Mouse (Mus musculus): ENCODE data around the gene Mplkip. TPM values are rescaled to one million over a fixed set of nuclear protein-coding genes. Genes with fewer than 3 reads are reported as not detected.

The Mplkip gene
- polyA plus RNA-seq, 1 experiment from 2014 or later: 28.8 TPM

DNA sequence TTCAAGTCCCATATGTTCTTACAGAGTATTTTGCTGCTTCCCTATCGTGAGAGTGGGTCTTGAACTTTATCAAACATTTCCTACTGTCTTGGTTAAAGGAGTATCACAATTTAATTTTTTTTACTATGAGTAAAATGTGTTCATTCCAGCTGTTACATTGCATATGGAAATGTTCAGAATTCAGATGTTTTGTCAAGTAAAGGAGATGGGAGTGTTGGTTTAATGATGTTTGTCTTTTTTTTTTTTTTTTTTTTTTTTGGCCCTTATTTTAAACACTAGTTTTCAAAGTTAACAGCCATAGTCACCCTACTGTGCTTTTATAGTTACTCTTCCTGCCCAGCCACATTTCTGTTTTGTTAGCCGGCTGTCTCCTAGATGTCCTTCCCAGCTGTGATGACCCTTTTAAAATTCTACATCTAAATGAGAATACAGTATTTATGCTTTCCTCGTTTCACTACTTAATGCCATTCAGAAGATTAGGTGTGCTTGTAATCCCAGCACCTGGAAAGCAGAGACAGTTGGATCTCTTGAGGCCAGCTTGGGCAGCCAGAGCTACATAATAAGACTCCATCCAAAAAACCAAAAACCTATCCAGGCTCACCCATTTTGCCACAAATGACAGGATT is 5.2 kb downstream of the Mplkip start:
- H3K4me2 ChIP-seq (ENCODE audit: low read depth, low read length): no peak overlapping the region
- no peaks in the 10 kb centered on the region; the same call in 1 of the 2 replicates for H3K36me3 ChIP-seq (ENCODE audit: control insufficient read depth, insufficient read depth)
- H3K9me3 ChIP-seq (replicated peaks; ENCODE audit: control insufficient read depth, low read length): no peaks in the 10 kb centered on the region
- peaks cover 14% of the 10 kb centered on the region for H3K4me1 ChIP-seq (ENCODE audit: control insufficient read depth, insufficient read depth, low read length)
- H3K27me3 ChIP-seq (ENCODE audit: control insufficient read depth, insufficient read depth, low read length): no peaks in the 10 kb centered on the region
- ATAC-seq (replicated peaks; ENCODE audit: extremely low read depth, insufficient read depth, low FRiP score): no peak
- no peak overlapping the region for H3K4me3 ChIP-seq (ENCODE audit: low read length)
- H3K27ac ChIP-seq (ENCODE audit: low read length): no peak overlapping the region
- WGBS: 90% methylated on average over 3 of the region's 3 CpGs
- no peak overlapping the region for H3K9ac ChIP-seq (ENCODE audit: low read length)

DNA sequence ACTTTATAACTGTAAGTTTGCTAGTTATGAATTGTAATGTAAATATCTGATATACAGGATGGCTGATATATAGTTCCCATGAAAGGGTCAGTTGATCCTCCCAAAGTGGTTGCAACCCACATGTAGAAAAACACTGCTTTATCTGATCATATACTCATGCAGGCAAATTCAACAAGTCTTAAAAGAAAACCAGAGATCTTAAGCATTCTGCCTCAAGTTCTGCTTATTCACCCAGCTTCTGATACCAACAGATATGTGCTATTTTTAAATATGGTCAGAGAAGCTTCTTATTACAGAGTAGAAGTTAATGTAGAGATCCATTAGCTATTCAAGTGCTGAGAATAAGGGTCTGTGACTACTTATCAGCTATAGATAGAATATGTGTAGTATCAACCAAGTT is 6.3 kb downstream of the Mplkip start:
- no peak for ATAC-seq (replicated peaks; ENCODE audit: extremely low read depth, insufficient read depth, low FRiP score)
- no peak overlapping the region for H3K27ac ChIP-seq (ENCODE audit: low read length)
- no peaks in the 10 kb centered on the region for H3K9me3 ChIP-seq (replicated peaks; ENCODE audit: control insufficient read depth, low read length)
- H3K9ac ChIP-seq (ENCODE audit: low read length): no peak overlapping the region
- H3K4me1 ChIP-seq (ENCODE audit: control insufficient read depth, insufficient read depth, low read length): peaks cover 14% of the 10 kb centered on the region
- H3K4me2 ChIP-seq (ENCODE audit: low read depth, low read length): no peak overlapping the region
- no peak overlapping the region for H3K4me3 ChIP-seq (ENCODE audit: low read length)
- H3K36me3 ChIP-seq (ENCODE audit: control insufficient read depth, insufficient read depth): no peaks in the 10 kb centered on the region; the same call in 1 of the 2 replicates
- H3K27me3 ChIP-seq (ENCODE audit: control insufficient read depth, insufficient read depth, low read length): no peaks in the 10 kb centered on the region

DNA sequence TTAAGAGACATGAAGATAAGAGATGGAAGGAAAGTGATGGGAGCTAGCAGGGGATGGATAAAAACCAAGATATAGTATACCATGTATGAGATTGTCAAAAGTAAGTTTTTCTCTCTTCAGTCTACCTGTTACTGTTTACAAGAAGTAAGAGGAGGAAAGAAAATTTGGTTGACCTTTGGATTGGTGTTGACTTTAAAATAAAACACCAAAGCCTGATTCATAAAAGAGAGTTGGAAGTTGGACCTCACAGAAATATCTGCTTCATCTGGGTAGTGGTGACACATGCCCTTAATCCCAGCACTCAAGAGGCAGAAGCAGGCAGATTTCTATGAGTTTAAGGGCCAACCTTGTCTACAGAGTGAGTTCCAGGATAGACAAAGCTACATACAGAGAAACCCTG is 7.3 kb downstream of the Mplkip start:
- Histone ChIP-seq H3K36me3 (ENCODE audit: control insufficient read depth, insufficient read depth) (no peaks in the 10 kb centered on the region; the same call in 1 of the 2 replicates), H3K9me3 (replicated peaks; ENCODE audit: control insufficient read depth, low read length) (no peaks in the 10 kb centered on the region), H3K27me3 (ENCODE audit: control insufficient read depth, insufficient read depth, low read length) (no peaks in the 10 kb centered on the region), H3K4me1 (ENCODE audit: control insufficient read depth, insufficient read depth, low read length) (peaks cover 10% of the 10 kb centered on the region), H3K27ac (ENCODE audit: low read length) (no peak overlapping the region), H3K4me3 (ENCODE audit: low read length) (no peak overlapping the region), H3K4me2 (ENCODE audit: low read depth, low read length) (no peak overlapping the region), H3K9ac (ENCODE audit: low read length) (no peak overlapping the region)
- no peak for ATAC-seq (replicated peaks; ENCODE audit: extremely low read depth, insufficient read depth, low FRiP score)

DNA sequence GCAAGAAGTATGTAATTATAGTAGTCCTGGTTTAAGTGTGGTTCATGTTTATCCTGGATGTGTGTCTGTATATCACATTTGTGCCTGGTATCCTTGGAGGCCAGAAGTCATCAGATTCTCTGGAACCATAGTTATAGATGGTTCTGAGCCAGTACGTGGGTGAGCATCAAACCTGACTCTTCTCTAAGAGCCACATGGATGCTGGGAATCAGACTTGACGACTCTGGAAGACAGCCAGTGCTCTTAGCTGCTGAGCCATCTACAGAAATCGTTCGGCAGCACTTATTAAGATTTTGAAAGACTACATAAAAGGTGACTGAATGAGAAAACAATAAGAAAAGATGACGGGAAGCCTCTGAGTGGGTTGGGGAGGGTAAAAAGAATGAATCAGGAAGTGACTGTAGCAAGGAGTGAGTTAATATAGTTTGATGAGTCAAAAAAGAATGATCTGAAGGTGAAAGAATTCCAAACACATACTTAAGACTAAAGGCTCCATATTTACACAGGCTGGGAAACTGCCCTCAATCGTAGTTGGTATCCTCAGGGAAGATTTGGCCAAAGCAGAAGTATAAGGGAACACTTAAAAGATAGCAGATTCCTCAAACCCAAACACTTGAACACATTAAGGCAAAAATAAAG is 10.3 kb downstream of the Mplkip start:
- H3K27ac ChIP-seq (ENCODE audit: low read length): no peak overlapping the region
- H3K9ac ChIP-seq (ENCODE audit: low read length): no peak overlapping the region
- no peak overlapping the region for H3K4me2 ChIP-seq (ENCODE audit: low read depth, low read length)
- ATAC-seq (replicated peaks; ENCODE audit: extremely low read depth, insufficient read depth, low FRiP score): no peak
- H3K9me3 ChIP-seq (replicated peaks; ENCODE audit: control insufficient read depth, low read length): no peaks in the 10 kb centered on the region
- no peak overlapping the region for H3K4me3 ChIP-seq (ENCODE audit: low read length)
- H3K36me3 ChIP-seq (ENCODE audit: control insufficient read depth, insufficient read depth): no peaks in the 10 kb centered on the region; the same call in 1 of the 2 replicates
- no peaks in the 10 kb centered on the region for H3K27me3 ChIP-seq (ENCODE audit: control insufficient read depth, insufficient read depth, low read length)
- 67% methylated on average over 6 of the region's 6 CpGs for WGBS
- peaks cover 7% of the 10 kb centered on the region; the same call in 1 of the 2 replicates for H3K4me1 ChIP-seq (ENCODE audit: control insufficient read depth, insufficient read depth, low read length)

DNA sequence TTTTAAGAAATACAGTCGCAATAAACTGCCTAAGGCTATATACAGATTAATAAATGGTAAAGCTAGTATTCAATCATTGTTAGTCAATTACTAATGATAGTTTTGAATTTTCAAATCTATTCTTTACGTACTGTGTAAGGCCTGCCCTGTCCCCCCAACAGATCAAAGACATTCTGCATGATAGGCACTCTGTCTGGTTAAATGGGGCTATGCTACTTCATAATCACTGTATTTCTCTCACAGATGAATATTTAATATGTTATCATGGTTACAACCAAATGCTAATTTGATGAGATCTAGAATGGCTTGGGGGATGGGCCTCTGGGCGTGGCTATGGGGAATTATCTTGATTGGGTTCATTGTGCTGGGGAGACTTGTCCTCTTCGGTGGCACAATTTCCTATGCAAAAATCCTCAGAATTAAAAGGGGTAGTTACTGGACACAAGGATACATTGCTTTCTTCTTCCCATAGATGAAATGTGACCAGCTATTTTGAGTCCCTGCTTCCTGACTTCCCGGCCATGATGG is 13.9 kb downstream of the Mplkip start:
- Histone ChIP-seq H3K36me3 (ENCODE audit: control insufficient read depth, insufficient read depth) (no peaks in the 10 kb centered on the region; the same call in 1 of the 2 replicates), H3K9ac (ENCODE audit: low read length) (no peak overlapping the region)

DNA sequence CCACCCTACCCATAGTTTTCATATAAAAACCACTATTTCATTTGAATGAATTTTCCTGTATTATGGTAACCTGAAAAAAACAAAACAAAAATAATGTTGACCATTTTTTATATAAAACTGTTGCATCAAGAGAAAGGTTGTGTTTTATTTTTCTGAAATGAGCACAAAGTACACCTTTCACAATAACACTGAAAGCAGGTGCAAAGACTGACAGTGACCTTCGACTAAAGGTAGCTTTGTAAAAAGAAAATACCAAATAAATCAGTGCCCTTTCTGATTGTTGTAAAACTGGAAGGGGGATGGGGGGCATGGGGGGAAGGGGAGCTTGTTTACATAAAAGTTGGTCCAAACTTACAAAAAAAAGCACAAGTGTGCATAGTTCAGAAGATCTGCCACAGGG is 22.4 kb downstream of the Mplkip start:
- Histone ChIP-seq H3K9ac (ENCODE audit: low read length) (no peak overlapping the region), H3K36me3 (ENCODE audit: control insufficient read depth, insufficient read depth) (peaks cover 23% of the 10 kb centered on the region), H3K9me3 (replicated peaks; ENCODE audit: control insufficient read depth, low read length) (no peaks in the 10 kb centered on the region), H3K27me3 (ENCODE audit: control insufficient read depth, insufficient read depth, low read length) (no peaks in the 10 kb centered on the region), H3K4me2 (ENCODE audit: low read depth, low read length) (no peak overlapping the region), H3K27ac (ENCODE audit: low read length) (no peak overlapping the region), H3K4me3 (ENCODE audit: low read length) (no peak overlapping the region), H3K4me1 (ENCODE audit: control insufficient read depth, insufficient read depth, low read length) (no peaks in the 10 kb centered on the region)
- WGBS: 77% methylated on average over 1 of the region's 1 CpGs
- ATAC-seq (replicated peaks; ENCODE audit: extremely low read depth, insufficient read depth, low FRiP score): no peak

More for the DNA sequence above, 13.9 kb downstream of the Mplkip start:
- no peaks in the 10 kb centered on the region for H3K4me1 ChIP-seq (ENCODE audit: control insufficient read depth, insufficient read depth, low read length)
- H3K9me3 ChIP-seq (replicated peaks; ENCODE audit: control insufficient read depth, low read length): no peaks in the 10 kb centered on the region
- H3K27ac ChIP-seq (ENCODE audit: low read length): no peak overlapping the region
- no peaks in the 10 kb centered on the region for H3K27me3 ChIP-seq (ENCODE audit: control insufficient read depth, insufficient read depth, low read length)
- 84% methylated on average over 5 of the region's 5 CpGs for WGBS
- no peak overlapping the region for H3K4me2 ChIP-seq (ENCODE audit: low read depth, low read length)
- ATAC-seq (replicated peaks; ENCODE audit: extremely low read depth, insufficient read depth, low FRiP score): no peak
- H3K4me3 ChIP-seq (ENCODE audit: low read length): no peak overlapping the region

DNA sequence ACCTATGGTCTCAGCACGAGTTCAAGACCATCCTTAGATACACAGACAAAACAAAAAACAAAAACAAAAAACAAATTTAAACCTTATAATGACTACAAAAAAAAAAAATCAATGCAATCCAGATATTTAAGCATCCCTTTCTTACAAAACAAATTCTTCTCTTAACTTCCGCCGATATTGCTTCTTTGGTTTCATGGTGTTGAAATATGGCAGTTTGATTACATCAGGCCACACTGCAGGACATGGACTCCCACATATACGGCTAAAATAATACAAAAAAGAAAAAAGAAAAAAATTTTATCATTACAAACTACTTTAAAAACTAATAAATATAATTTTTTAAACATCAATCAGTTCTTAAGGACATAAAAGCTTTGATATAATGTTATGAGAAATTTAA is 32.9 kb downstream of the Mplkip start:
- Histone ChIP-seq H3K4me2 (ENCODE audit: low read depth, low read length) (no peak overlapping the region), H3K9me3 (replicated peaks; ENCODE audit: control insufficient read depth, low read length) (no peaks in the 10 kb centered on the region), H3K36me3 (ENCODE audit: control insufficient read depth, insufficient read depth) (peaks cover 16% of the 10 kb centered on the region), H3K27ac (ENCODE audit: low read length) (no peak overlapping the region), H3K27me3 (ENCODE audit: control insufficient read depth, insufficient read depth, low read length) (no peaks in the 10 kb centered on the region), H3K4me1 (ENCODE audit: control insufficient read depth, insufficient read depth, low read length) (no peaks in the 10 kb centered on the region), H3K4me3 (ENCODE audit: low read length) (no peak overlapping the region), H3K9ac (ENCODE audit: low read length) (no peak overlapping the region)
- 82% methylated on average over 4 of the region's 4 CpGs for WGBS
- ATAC-seq (replicated peaks; ENCODE audit: extremely low read depth, insufficient read depth, low FRiP score): no peak

DNA sequence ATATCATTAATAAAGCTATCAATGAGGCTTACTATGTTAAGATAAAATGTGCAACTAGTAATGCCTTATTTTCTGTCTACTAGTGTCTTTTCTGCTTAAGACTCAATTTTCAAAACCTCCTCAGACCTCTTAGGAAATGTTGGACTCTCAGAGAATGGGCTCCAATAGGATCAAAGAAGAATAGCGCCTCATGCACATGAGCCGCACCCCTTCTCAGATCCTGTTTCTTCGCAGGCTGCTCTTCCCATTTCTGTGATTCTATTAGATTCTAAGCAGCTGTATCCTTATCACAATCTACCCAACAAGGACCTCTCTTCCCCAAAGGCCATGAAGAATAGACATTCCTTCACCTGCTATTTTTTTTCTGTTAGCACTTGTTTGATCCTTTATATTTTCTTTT is 33.8 kb downstream of the Mplkip start:
- Histone ChIP-seq H3K9ac (ENCODE audit: low read length) (no peak overlapping the region), H3K4me2 (ENCODE audit: low read depth, low read length) (no peak overlapping the region), H3K4me3 (ENCODE audit: low read length) (no peak overlapping the region), H3K27ac (ENCODE audit: low read length) (no peak overlapping the region), H3K4me1 (ENCODE audit: control insufficient read depth, insufficient read depth, low read length) (no peaks in the 10 kb centered on the region), H3K9me3 (replicated peaks; ENCODE audit: control insufficient read depth, low read length) (no peaks in the 10 kb centered on the region), H3K36me3 (ENCODE audit: control insufficient read depth, insufficient read depth) (peaks cover 16% of the 10 kb centered on the region), H3K27me3 (ENCODE audit: control insufficient read depth, insufficient read depth, low read length) (no peaks in the 10 kb centered on the region)
- WGBS: 88% methylated on average over 3 of the region's 3 CpGs
- no peak for ATAC-seq (replicated peaks; ENCODE audit: extremely low read depth, insufficient read depth, low FRiP score)

All from heart, embryonic 16.5 days (tissue).